Mouse (Mus musculus) Muller cell, postnatal 12 days (primary cell): Measurements from ENCODE around the gene Gatd1.
A peak's percentile ranks its signal among the peaks of the same experiment; 100 is the strongest.
"Not testable (repeated sequence)": the region's sequence is repeated elsewhere in the genome, so short reads cannot be mapped to it uniquely, and the experiment has no call there.

ENCODE experiments used
- DNase-seq: peaks from one replicate; pipeline ENCODE4 v3.0.0-alpha.2; 2015; ENCODE audit errors: inconsistent ontology term

Gatd1 gene

GRCm38 (mm10) chr7:141428701-141429100 lies 14.8 kb upstream of the Gatd1 start:
- no peak for DNase-seq

GRCm38 (mm10) chr7:141426948-141427730 lies 13.2 kb upstream of the Gatd1 start:
- DNase-seq: no peak

- no peak for DNase-seq
Measured at GRCm38 (mm10) chr7:141423811-141424210, 9.9 kb upstream of the Gatd1 start.

GRCm38 (mm10) chr7:141420030-141420702 lies 6.2 kb upstream of the Gatd1 start:
- no peak for DNase-seq

GRCm38 (mm10) chr7:141418970-141419369 lies 5.0 kb upstream of the Gatd1 start:
- DNase-seq: no peak

- no peak for DNase-seq
Measured at GRCm38 (mm10) chr7:141417731-141418681, 4.1 kb upstream of the Gatd1 start.

- DNase-seq: no peak
Measured at GRCm38 (mm10) chr7:141416144-141416841, 2.4 kb upstream of the Gatd1 start.

GRCm38 (mm10) chr7:141413331-141413730 lies 605 bp downstream of the Gatd1 start:
- peak; percentile 27 for DNase-seq

- no peak for DNase-seq
Measured at GRCm38 (mm10) chr7:141411667-141412066, 2.3 kb downstream of the Gatd1 start.

- no peak for DNase-seq
Measured at GRCm38 (mm10) chr7:141410631-141411030, 3.3 kb downstream of the Gatd1 start.

- peak; percentile 76 for DNase-seq
Measured at GRCm38 (mm10) chr7:141408833-141409232, 5.1 kb downstream of the Gatd1 start.

- not testable (repeated sequence) for DNase-seq
Measured at GRCm38 (mm10) chr7:141407670-141408069, 6.3 kb downstream of the Gatd1 start.

GRCm38 (mm10) chr7:141405466-141405865 lies 8.5 kb downstream of the Gatd1 start:
- no peak for DNase-seq

GRCm38 (mm10) chr7:141403305-141403704 lies 10.6 kb downstream of the Gatd1 start:
- DNase-seq: peak; percentile 60

GRCm38 (mm10) chr7:141395348-141395747 lies 18.6 kb downstream of the Gatd1 start:
- DNase-seq: no peak

GRCm38 (mm10) chr7:141394771-141395170 lies 19.2 kb downstream of the Gatd1 start:
- DNase-seq: peak; percentile 65

GRCm38 (mm10) chr7:141394158-141394557 lies 19.8 kb downstream of the Gatd1 start:
- no peak for DNase-seq

GRCm38 (mm10) chr7:141392552-141393222 lies 21.2 kb downstream of the Gatd1 start:
- peak; percentile 75 for DNase-seq

GRCm38 (mm10) chr7:141391625-141392551 lies 22.0 kb downstream of the Gatd1 start, which contains the start of gene Taldo1:
TSS of gene Taldo1 (plus strand) at chr7:141392199.
- peak; percentile 94 for DNase-seq
